Mouse (Mus musculus) neural tube, embryonic 12.5 days (tissue): ENCODE data around the gene Chn2. TPM values are rescaled to one million over a fixed set of nuclear protein-coding genes. Genes with fewer than 3 reads are reported as not detected.

Experiments
- ATAC-seq: fragments of 200-750 bp; cut with Nextera tagmentation; 2 replicates; pipeline ENCODE4 v1.8.0; 2017; ENCODE audit warnings: low read depth, mild to moderate bottlenecking, moderate TSS enrichment, moderate library complexity; ENCODE audit not compliant: low FRiP score
- H3K27ac ChIP-seq: fragments of 300-500 bp; sonication (generic); 2 replicates; pipeline ENCODE4 v1.5.1; 2016
- H3K27me3 ChIP-seq: fragments of 300-500 bp; sonication (generic); replicated peaks from 2 replicates; pipeline ENCODE4 v1.6.1; 2016; ENCODE audit warnings: mild to moderate bottlenecking
- H3K36me3 ChIP-seq: fragments of 300-500 bp; sonication (generic); 2 replicates; pipeline ENCODE4 v1.6.1; 2016; ENCODE audit warnings: mild to moderate bottlenecking
- H3K4me1 ChIP-seq: fragments of 300-500 bp; sonication (generic); 2 replicates; pipeline ENCODE4 v1.6.1; 2016
- H3K4me2 ChIP-seq: fragments of 300-500 bp; sonication (generic); replicated peaks from 2 replicates; pipeline ENCODE4 v1.6.1; 2016; ENCODE audit warnings: mild to moderate bottlenecking
- H3K4me3 ChIP-seq: fragments of 300-500 bp; sonication (generic); 2 replicates; pipeline ENCODE4 v1.5.1; 2016
- H3K9ac ChIP-seq: fragments of 300-500 bp; sonication (generic); 2 replicates; pipeline ENCODE4 v1.6.1; 2016; ENCODE audit warnings: mild to moderate bottlenecking
- H3K9me3 ChIP-seq: fragments of 300-500 bp; sonication (generic); 2 replicates; pipeline ENCODE4 v1.6.1; 2016; ENCODE audit warnings: mild to moderate bottlenecking
- WGBS: fragments of 180-500 bp; shearing (Covaris S2); methylation state at CpG from one replicate; pipeline ENCODE4 v1.1.7; 2016; 5-methylcytosine and 5-hydroxymethylcytosine counted together
- polyA plus RNA-seq: library from polyadenylated mRNA; unstranded; fragments of >200 nt; fragmentation: Nextera tagmentation; extraction: Ambion mirVana; gene quantifications from 2 replicates; pipeline ENCODE4 v1.2.1, GENCODE M21; 2016

Chn2 gene
- polyA plus RNA-seq, 1 experiment from 2014 or later, result 24.3 TPM

DNA sequence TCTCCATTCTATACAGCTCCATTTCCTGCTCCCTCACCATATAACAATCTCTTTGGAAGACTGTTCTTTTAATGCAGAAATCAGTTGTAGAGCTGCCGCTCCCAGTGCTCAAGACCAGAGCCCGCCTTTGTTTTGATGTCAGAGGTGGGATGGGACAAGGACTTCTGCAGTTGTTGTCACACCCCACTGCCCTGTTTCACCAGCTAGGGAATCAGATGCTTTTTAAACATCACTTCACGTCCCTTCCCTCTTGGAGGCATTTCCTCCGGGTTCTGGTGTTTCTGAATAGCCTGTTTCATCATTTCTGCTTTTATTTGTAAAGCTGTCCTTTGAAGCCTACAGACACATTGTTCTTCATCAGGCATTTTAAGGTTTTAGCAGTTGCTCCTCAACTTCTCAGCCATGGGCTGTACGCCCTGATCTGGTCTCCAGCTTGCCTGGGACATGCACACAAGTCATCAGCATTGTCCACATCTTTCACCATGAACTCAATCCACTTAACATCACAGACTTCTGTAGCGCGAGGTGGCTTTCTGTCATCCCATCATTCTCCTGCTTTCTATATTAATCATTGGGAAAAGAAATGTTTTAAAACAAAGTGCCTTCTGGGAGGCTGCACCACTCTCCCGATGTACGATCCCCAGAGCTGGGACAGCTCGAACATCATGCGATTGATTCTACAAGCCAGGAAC, 160.8 kb downstream of the Chn2 start:
- Histone ChIP-seq H3K9me3 (no peaks in the 10 kb centered on the region), H3K36me3 (no peaks in the 10 kb centered on the region), H3K4me3 (no peak overlapping the region), H3K27ac (no peak overlapping the region), H3K27me3 (no peaks in the 10 kb centered on the region), H3K4me1 (peaks cover 3% of the 10 kb centered on the region; the same call in 1 of the 2 replicates), H3K9ac (no peak overlapping the region), H3K4me2 (no peak overlapping the region)
- ATAC-seq, result no peak
- WGBS, result 75% methylated on average over 11 of the region's 11 CpGs

DNA sequence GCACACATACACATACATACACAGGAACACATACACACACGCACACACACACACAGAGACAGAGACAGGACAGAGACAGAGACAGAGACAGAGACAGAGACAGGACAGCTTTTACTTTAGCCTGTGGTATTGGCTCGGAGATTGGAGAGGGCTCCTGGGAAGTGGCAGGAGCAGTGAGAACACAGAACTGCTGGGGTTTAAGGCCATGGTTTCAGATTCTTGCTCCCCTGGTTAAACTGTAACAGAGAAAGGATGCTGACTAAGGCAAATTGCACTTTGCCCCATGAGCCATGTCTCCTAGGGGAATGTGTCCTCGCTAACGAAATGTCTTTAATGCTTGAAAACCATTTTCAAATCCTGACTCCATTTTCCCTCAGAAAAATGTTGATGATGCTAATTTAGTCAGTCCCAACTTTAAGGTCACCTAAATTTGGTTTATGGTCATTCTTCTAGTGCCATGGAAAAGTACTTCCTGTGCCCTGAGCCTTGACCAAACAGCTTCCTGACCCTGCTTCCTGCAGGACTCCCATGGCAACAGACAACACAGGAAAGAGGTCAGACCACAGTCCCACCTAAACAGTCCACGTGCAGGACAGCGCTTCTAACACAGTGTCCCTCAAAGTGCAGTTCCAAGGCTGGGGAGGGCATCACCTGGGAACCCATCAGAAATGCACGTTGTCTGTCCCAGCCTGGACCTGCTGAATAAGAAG, 163.1 kb downstream of the Chn2 start:
- WGBS, result 80% methylated on average over 7 of the region's 7 CpGs
- peaks cover 3% of the 10 kb centered on the region; the same call in 1 of the 2 replicates for H3K4me1 ChIP-seq
- ATAC-seq, result no peak
- H3K9me3 ChIP-seq, result no peaks in the 10 kb centered on the region
- H3K36me3 ChIP-seq, result no peaks in the 10 kb centered on the region
- H3K4me3 ChIP-seq, result no peak overlapping the region
- no peaks in the 10 kb centered on the region for H3K27me3 ChIP-seq
- no peak overlapping the region for H3K27ac ChIP-seq
- H3K9ac ChIP-seq, result no peak overlapping the region
- no peak overlapping the region for H3K4me2 ChIP-seq

DNA sequence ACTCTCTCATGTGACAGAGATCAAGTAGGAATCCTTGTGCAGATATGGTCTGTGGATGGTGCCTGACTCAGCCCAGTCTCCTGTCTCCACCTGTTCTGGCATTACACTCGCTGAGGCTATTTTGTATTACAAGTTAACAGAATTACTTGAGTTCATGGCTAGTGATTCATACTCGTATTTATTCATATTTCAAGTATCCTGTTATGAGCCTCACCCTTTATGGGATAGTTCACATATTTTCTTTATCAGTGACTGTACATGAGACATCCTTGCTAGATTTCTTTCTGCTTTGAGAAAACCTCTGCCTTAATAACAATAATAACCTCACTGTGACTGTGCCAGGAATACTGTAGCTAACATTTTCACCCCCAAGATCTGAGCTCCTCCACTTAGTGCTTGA, 164.0 kb downstream of the Chn2 start:
- Histone ChIP-seq H3K4me1 (peaks cover 3% of the 10 kb centered on the region; the same call in 1 of the 2 replicates), H3K4me3 (no peak overlapping the region), H3K27me3 (no peaks in the 10 kb centered on the region), H3K4me2 (no peak overlapping the region), H3K9me3 (no peaks in the 10 kb centered on the region), H3K36me3 (no peaks in the 10 kb centered on the region), H3K9ac (no peak overlapping the region), H3K27ac (no peak overlapping the region)
- WGBS, result 86% methylated on average over 2 of the region's 2 CpGs
- no peak for ATAC-seq

DNA sequence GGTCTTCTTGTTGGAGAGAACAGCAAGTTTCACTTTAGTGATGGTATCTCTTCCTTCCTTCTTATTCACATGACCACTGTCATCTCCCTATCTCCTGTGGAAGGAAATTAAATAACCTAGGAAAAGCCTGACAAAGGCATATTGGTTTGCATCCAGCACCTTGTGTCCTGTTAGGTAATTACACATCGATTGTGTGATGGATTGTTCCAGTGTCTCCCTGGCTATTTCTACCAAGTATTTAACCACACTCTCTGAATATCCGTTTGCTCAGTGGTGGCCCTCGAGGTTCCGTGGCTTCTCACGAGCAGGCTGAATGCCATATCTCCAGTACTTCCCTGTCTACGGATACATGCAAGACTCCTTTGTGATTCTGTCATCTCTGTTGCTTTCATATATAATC, 164.6 kb downstream of the Chn2 start:
- Histone ChIP-seq H3K36me3 (no peaks in the 10 kb centered on the region), H3K4me1 (peaks cover 3% of the 10 kb centered on the region; the same call in 1 of the 2 replicates), H3K4me2 (no peak overlapping the region), H3K27ac (no peak overlapping the region), H3K4me3 (no peak overlapping the region), H3K9ac (no peak overlapping the region), H3K27me3 (no peaks in the 10 kb centered on the region), H3K9me3 (no peaks in the 10 kb centered on the region)
- WGBS, result 93% methylated on average over 6 of the region's 6 CpGs
- no peak for ATAC-seq

DNA sequence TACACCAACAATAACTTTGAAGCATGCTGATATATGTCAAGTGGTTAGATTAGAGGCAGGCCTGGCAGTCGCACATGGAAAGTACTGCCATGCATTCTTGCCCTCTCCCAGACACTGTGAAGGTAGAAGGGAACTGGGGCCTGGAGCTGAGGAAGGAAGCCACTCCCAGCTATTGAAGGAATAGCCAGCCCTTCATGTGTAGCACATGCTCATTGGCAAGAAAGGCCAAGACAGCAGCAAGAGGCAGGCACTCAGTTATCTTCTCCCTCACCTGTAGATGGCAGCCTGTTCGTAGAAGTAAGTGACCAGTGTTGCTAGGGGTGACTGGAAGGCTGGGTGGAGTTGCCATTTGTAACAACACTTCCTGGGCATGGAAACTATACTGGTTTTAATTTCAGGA, 165.6 kb downstream of the Chn2 start:
- no peaks in the 10 kb centered on the region for H3K27me3 ChIP-seq
- no peak for ATAC-seq

DNA sequence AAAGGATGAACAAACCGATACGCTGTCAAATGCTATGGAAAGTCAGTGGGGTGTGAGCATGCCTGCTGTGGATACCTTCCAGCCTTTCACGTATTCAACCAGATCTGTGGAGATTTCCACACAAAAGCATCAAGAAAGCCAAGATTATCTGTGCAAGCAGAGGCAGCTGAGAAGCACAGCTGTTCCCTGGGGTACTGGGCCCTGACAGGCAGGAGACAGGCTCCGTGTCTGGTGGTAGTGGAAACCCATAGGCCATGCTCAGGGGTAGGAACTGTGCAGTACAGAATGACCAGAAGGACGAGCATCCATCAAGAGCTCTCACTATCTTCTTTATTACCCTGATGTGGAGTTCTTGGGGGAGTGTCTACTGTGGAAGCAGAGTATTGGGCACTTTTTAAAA, 166.1 kb downstream of the Chn2 start:
- WGBS, result 68% methylated on average over 5 of the region's 5 CpGs
- Histone ChIP-seq H3K4me3 (no peak overlapping the region), H3K4me2 (no peak overlapping the region), H3K27ac (no peak overlapping the region), H3K9ac (no peak overlapping the region), H3K27me3 (no peaks in the 10 kb centered on the region), H3K4me1 (no peaks in the 10 kb centered on the region), H3K9me3 (no peaks in the 10 kb centered on the region), H3K36me3 (no peaks in the 10 kb centered on the region)
- no peak for ATAC-seq

More for the DNA sequence above, 165.6 kb downstream of the Chn2 start:
- H3K4me3 ChIP-seq, result no peak overlapping the region
- H3K4me1 ChIP-seq, result peaks cover 3% of the 10 kb centered on the region; the same call in 1 of the 2 replicates
- H3K9ac ChIP-seq, result no peak overlapping the region
- H3K27ac ChIP-seq, result no peak overlapping the region
- H3K36me3 ChIP-seq, result no peaks in the 10 kb centered on the region
- 68% methylated on average over 2 of the region's 2 CpGs for WGBS
- H3K4me2 ChIP-seq, result no peak overlapping the region
- no peaks in the 10 kb centered on the region for H3K9me3 ChIP-seq

DNA sequence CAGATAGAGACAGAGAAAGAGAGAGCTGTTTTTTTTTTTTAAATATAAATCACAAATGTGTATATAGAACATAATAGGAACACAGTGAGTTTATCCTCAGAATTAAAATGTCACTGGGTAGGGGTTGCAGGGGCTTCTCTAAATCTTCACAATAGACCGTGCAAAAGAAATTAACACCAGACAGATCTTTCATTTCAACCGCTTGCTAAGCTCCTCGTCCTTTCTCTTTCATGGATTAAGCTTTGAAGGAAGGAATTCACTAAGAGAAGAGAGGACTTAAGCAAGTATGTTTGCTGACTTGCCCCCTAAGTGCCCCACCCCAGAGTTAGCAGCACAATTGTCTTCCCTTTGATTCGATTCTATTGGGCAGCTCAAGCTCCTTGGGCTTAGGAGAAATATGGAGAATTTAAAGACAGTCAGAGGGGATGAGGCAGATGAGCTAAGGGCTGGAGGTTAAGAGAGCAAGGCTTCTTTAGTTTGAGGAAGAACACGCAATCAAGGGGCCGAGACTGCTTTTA, 166.9 kb downstream of the Chn2 start:
- no peaks in the 10 kb centered on the region for H3K27me3 ChIP-seq
- no peaks in the 10 kb centered on the region for H3K36me3 ChIP-seq
- WGBS, result 45% methylated on average over 6 of the region's 6 CpGs
- H3K27ac ChIP-seq, result no peak overlapping the region
- H3K9ac ChIP-seq, result no peak overlapping the region
- ATAC-seq, result no peak
- H3K4me3 ChIP-seq, result no peak overlapping the region
- H3K4me2 ChIP-seq, result no peak overlapping the region
- H3K4me1 ChIP-seq, result no peaks in the 10 kb centered on the region
- no peaks in the 10 kb centered on the region for H3K9me3 ChIP-seq

DNA sequence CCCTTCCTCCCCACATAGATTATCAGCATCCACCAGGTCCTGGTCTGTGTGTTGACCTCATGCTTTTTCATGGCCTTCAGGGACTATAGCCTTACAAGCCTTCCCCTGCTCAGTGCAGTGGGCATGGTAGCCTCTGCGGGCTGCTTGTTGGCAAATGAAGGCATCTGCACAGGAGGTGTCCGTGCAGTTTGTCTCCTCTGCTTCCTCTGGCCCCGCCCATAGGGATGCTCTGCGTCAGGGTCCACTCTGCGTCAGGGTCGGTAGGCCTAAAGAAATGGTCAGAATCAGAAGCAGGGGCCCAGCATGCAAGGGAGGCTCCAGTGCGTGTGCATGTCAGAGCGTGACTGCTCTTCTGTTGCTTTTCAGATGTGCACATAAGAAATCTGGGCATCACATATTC, 169.4 kb downstream of the Chn2 start:
- no peak for ATAC-seq
- H3K27me3 ChIP-seq, result no peaks in the 10 kb centered on the region
- H3K9ac ChIP-seq, result no peak overlapping the region
- H3K36me3 ChIP-seq, result no peaks in the 10 kb centered on the region
- H3K9me3 ChIP-seq, result no peaks in the 10 kb centered on the region
- no peak overlapping the region for H3K4me3 ChIP-seq
- no peak overlapping the region for H3K27ac ChIP-seq
- H3K4me2 ChIP-seq, result no peak overlapping the region
- H3K4me1 ChIP-seq, result no peaks in the 10 kb centered on the region
- WGBS, result 82% methylated on average over 8 of the region's 8 CpGs

DNA sequence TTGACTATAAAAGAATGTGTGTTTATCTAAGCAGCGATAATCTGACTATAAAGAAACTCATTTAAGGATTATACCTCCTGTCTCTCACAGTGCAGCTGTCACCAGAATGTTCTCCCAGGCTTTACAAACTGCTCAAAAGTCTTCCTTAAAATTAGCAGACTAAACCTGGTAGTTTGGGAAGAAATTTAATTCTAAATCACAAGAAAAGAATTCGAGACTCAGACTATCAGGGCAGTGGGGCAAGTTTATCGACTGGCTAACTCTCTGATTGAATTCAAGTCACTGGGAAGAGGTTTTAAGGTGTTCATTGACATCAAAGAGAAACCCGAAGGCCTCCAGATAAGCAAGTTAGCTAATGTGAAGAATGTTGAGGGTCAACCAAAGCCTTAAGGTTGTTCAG, 171.6 kb downstream of the Chn2 start:
- H3K27ac ChIP-seq, result no peak overlapping the region
- 91% methylated on average over 4 of the region's 4 CpGs for WGBS
- no peak overlapping the region for H3K4me3 ChIP-seq
- H3K9ac ChIP-seq, result no peak overlapping the region
- H3K4me2 ChIP-seq, result no peak overlapping the region
- no peaks in the 10 kb centered on the region for H3K4me1 ChIP-seq
- no peaks in the 10 kb centered on the region for H3K36me3 ChIP-seq
- H3K9me3 ChIP-seq, result no peaks in the 10 kb centered on the region
- H3K27me3 ChIP-seq, result no peaks in the 10 kb centered on the region
- ATAC-seq, result no peak

DNA sequence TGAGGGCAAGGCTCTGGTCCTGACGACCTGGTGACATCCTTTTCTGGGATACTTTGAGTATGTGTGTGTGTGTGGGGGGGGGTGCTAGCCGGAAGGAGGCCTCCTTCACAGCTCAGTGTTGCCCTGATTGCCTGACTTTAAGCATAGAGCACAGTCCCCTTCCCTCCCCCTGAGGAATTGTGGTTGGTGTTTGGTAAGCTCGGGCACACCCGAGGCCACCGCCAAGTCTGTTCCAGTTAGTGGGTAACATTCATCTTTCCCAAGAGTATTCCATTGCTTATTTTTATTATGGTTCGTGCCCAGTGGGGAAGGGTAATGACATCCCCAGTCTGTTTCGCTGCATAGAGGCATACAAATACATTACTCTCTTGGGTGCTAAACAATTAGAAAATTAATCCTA, 172.6 kb downstream of the Chn2 start:
- Histone ChIP-seq H3K36me3 (no peaks in the 10 kb centered on the region), H3K4me2 (no peak overlapping the region), H3K9me3 (no peaks in the 10 kb centered on the region), H3K9ac (no peak overlapping the region), H3K27ac (no peak overlapping the region), H3K4me1 (no peaks in the 10 kb centered on the region), H3K4me3 (no peak overlapping the region), H3K27me3 (no peaks in the 10 kb centered on the region)
- ATAC-seq, result no peak
- WGBS, result 80% methylated on average over 7 of the region's 7 CpGs

DNA sequence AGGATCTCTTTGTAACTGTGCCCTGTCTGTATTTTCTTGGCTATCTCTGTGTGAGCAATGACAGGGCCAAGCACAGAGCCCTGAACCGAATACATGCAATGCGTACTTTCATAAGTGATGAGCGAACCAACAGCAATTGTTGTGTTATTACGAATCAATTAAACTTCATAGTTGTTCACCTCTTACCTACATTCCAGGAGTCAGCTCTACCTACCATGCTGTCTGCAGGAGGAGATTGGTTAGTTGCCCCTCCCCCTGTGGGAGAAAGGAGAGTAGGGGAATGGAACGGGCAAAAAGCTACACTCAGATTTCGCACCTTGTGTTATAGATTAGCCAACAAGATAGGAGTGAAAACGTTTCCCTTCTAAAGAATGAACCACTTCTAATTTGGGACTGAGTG, 174.4 kb downstream of the Chn2 start:
- H3K4me2 ChIP-seq, result no peak overlapping the region
- no peak overlapping the region for H3K27ac ChIP-seq
- H3K9me3 ChIP-seq, result no peaks in the 10 kb centered on the region
- H3K9ac ChIP-seq, result no peak overlapping the region
- ATAC-seq, result no peak
- no peak overlapping the region for H3K4me3 ChIP-seq
- H3K4me1 ChIP-seq, result no peaks in the 10 kb centered on the region
- H3K36me3 ChIP-seq, result no peaks in the 10 kb centered on the region
- no peaks in the 10 kb centered on the region for H3K27me3 ChIP-seq
- 90% methylated on average over 7 of the region's 7 CpGs for WGBS

DNA sequence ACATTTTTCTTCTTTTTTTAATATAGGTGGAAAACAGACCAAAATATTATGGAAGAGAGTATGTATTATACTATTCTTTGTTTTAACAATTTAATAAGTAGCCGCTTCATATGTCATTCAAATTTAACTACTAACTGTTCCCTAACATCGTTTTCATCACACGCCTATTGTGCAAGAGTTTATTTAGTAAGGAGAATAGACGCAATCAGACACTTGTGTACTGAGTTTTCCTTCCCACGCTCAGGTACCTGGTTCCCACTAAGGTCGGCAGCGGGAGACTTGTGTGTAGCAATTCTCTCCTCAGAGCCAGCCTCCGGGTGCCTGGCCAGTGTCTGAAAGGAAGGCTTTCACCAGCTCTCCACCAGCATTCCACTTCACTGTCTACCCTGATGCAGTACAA, 176.3 kb downstream of the Chn2 start:
- Histone ChIP-seq H3K9me3 (no peaks in the 10 kb centered on the region), H3K4me3 (no peak overlapping the region), H3K36me3 (no peaks in the 10 kb centered on the region; the same call in 1 of the 2 replicates), H3K27me3 (no peaks in the 10 kb centered on the region), H3K4me1 (no peaks in the 10 kb centered on the region), H3K9ac (no peak overlapping the region), H3K27ac (no peak overlapping the region), H3K4me2 (no peak overlapping the region)
- no peak for ATAC-seq
- WGBS, result 92% methylated on average over 8 of the region's 8 CpGs
